Mouse (Mus musculus): ENCODE measurements around the gene Adamts3.

GRCm38 (mm10) chr5:89821175-89821574 lies 62.0 kb downstream of the Adamts3 start:
- no peak for TF ChIP-seq POLR2A (IDR thresholded peaks at IDR 0.05; ENCODE audit: low read depth, low read length)
- no peak for TF ChIP-seq CTCF (IDR thresholded peaks at IDR 0.05; ENCODE audit: extremely low read depth, insufficient read length, insufficient replicate concordance, low read depth, low read length)

Measured in small intestine, adult 2 months (tissue).